Mouse (Mus musculus) bone marrow, adult 2 months (tissue): Measurements from ENCODE around the gene Caprin1. TPM values are rescaled to one million over a fixed set of nuclear protein-coding genes. Genes with fewer than 3 reads are reported as not detected.

Experiments used
- H3K27ac ChIP-seq: fragments of 200-500 bp; 2 replicates; pipeline ENCODE4 v1.5.1; 2012; ENCODE audit warnings: low read depth, mild to moderate bottlenecking, control low read depth, inconsistent platforms, low read length; ENCODE audit not compliant: control insufficient read depth, poor library complexity, insufficient read depth
- H3K4me1 ChIP-seq: fragments of 200-500 bp; 2 replicates; pipeline ENCODE4 v1.6.1; 2011; ENCODE audit warnings: low read length; ENCODE audit not compliant: control insufficient read depth, insufficient read depth
- H3K4me3 ChIP-seq: fragments of 200-500 bp; replicated peaks from 2 replicates; pipeline ENCODE3; 2011; ENCODE audit warnings: mild to moderate bottlenecking, low read depth, low read length, control low read depth; ENCODE audit not compliant: control insufficient read depth
- CTCF ChIP-seq: fragments of 200-500 bp; IDR thresholded peaks from 2 replicates; pipeline ENCODE4 v1.5.1; 2011; ENCODE audit warnings: low read length, control low read depth; ENCODE audit not compliant: control insufficient read depth, insufficient read depth
- POLR2A ChIP-seq: fragments of 200-500 bp; IDR thresholded peaks from 2 replicates; pipeline ENCODE4 v1.6.1; 2011; ENCODE audit warnings: low read depth, mild to moderate bottlenecking, control low read depth, low read length, borderline replicate concordance; ENCODE audit not compliant: control insufficient read depth
- WGBS: fragments of 180-500 bp; shearing (Covaris S2); methylation state at CpG from one replicate; pipeline ENCODE4 v1.1.7; 2018; 5-methylcytosine and 5-hydroxymethylcytosine counted together
- polyA plus RNA-seq: library from polyadenylated mRNA; stranded (reverse); fragments of >200 nt; gene quantifications from 2 replicates; pipeline ENCODE4 v1.2.4, GENCODE M21; 2011; ENCODE audit warnings: low replicate concordance; ENCODE audit not compliant: missing spikeins, insufficient read depth, insufficient read length

Caprin1 gene
- 61.4 and 116 TPM in 2 replicates for polyA plus RNA-seq

- H3K4me3 ChIP-seq: peak within 1 kb of the TSS; percentile 73
- H3K27ac ChIP-seq: peak within 1 kb of the TSS; percentile 100
- WGBS: 0% methylated on average over 33 of the region's 33 CpGs
- TF ChIP-seq CTCF (no peak), POLR2A (peak; percentile 95)
- no peaks in the 10 kb centered on the region; the same call in 1 of the 2 replicates for H3K4me1 ChIP-seq
Observed at GRCm38 (mm10) chr2:103797491-103798009, at the start of gene Caprin1. TSS of gene Caprin1 (minus strand) at chr2:103797649.

GRCm38 (mm10) chr2:103846875-103847274 is 49.4 kb upstream of the Caprin1 start:
- 63% methylated on average over 1 of the region's 1 CpGs for whole genome bisulfite sequencing
- no peak overlapping the region for H3K27ac ChIP-seq

GRCm38 (mm10) chr2:103846271-103846670 is 48.8 kb upstream of the Caprin1 start:
- H3K27ac ChIP-seq: no peak overlapping the region
- TF ChIP-seq POLR2A (no peak), CTCF (no peak)
- 86% methylated on average over 4 of the region's 4 CpGs for WGBS
- H3K4me1 ChIP-seq: no peaks in the 10 kb centered on the region
- H3K4me3 ChIP-seq: no peak overlapping the region

More at GRCm38 (mm10) chr2:103846875-103847274, 49.4 kb upstream of the Caprin1 start:
- Histone ChIP-seq H3K4me3 (no peak overlapping the region), H3K4me1 (no peaks in the 10 kb centered on the region)
- TF ChIP-seq POLR2A: no peak

- Histone ChIP-seq H3K4me3 (no peak overlapping the region), H3K4me1 (no peaks in the 10 kb centered on the region), H3K27ac (no peak overlapping the region)
- 85% methylated on average over 2 of the region's 2 CpGs for WGBS
- no peak for TF ChIP-seq CTCF
- no peak for TF ChIP-seq POLR2A
Observed at GRCm38 (mm10) chr2:103844016-103844415, 46.6 kb upstream of the Caprin1 start.

- H3K27ac ChIP-seq: no peak overlapping the region
- 89% methylated on average over 13 of the region's 13 CpGs for WGBS
- H3K4me3 ChIP-seq: no peak overlapping the region
- TF ChIP-seq POLR2A: no peak
- no peak for TF ChIP-seq CTCF
- H3K4me1 ChIP-seq: no peaks in the 10 kb centered on the region
Observed at GRCm38 (mm10) chr2:103843321-103843720, 45.9 kb upstream of the Caprin1 start.

- no peaks in the 10 kb centered on the region for H3K4me1 ChIP-seq
- no peak overlapping the region for H3K27ac ChIP-seq
- WGBS: 41% methylated on average over 5 of the region's 5 CpGs
- TF ChIP-seq POLR2A (no peak), CTCF (no peak)
- no peak overlapping the region for H3K4me3 ChIP-seq
Observed at GRCm38 (mm10) chr2:103842299-103842698, 44.9 kb upstream of the Caprin1 start.

GRCm38 (mm10) chr2:103838483-103838882 is 41.0 kb upstream of the Caprin1 start:
- WGBS: 47% methylated on average over 3 of the region's 3 CpGs
- no peak for TF ChIP-seq POLR2A
- TF ChIP-seq CTCF: no peak

GRCm38 (mm10) chr2:103837166-103837565 is 39.7 kb upstream of the Caprin1 start:
- Histone ChIP-seq H3K4me3 (no peak overlapping the region), H3K4me1 (peaks cover 1% of the 10 kb centered on the region; the same call in 1 of the 2 replicates), H3K27ac (no peak overlapping the region)
- WGBS: 81% methylated on average over 4 of the region's 4 CpGs
- TF ChIP-seq POLR2A: no peak
- TF ChIP-seq CTCF: no peak

More at GRCm38 (mm10) chr2:103838483-103838882, 41.0 kb upstream of the Caprin1 start:
- no peak overlapping the region for H3K4me3 ChIP-seq
- H3K27ac ChIP-seq: no peak overlapping the region
- peaks cover 1% of the 10 kb centered on the region; the same call in 1 of the 2 replicates for H3K4me1 ChIP-seq

GRCm38 (mm10) chr2:103835614-103836395 is 38.4 kb upstream of the Caprin1 start:
- no peak for TF ChIP-seq CTCF
- TF ChIP-seq POLR2A: no peak
- H3K27ac ChIP-seq: no peak overlapping the region
- 72% methylated on average over 11 of the region's 11 CpGs for WGBS
- peaks cover 1% of the 10 kb centered on the region; the same call in 1 of the 2 replicates for H3K4me1 ChIP-seq
- no peak overlapping the region for H3K4me3 ChIP-seq
